Mouse (Mus musculus): Measurements from ENCODE around the gene Psmb6.

The Psmb6 gene

DNA sequence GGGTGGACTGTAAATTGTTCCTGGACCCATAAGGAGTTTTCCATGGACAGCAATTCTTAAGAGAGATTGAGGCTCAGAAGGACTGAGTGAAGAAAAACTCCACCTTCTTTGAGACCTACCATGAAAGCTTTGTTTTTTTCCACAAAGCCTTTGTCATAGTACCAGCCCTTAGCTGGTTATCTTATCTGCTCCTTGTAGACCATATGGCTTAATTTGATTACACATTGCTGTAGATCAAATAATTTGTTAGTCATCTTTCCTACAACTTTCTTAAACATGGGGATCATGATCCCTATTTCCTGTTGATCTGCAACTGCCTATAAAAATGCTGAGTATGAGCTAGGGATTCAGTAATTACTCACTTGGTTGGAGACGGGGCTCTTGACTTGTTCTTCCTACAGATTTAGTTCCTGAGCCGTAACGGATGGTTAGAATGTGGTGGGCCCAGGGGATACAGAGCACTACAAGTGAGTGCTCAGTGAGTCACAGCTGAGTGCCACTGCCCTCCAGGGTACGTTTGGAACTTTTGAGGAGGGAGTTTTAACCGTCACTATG lies 47.3 kb downstream of the Psmb6 start:
- DNase-seq, result no peak

DNA sequence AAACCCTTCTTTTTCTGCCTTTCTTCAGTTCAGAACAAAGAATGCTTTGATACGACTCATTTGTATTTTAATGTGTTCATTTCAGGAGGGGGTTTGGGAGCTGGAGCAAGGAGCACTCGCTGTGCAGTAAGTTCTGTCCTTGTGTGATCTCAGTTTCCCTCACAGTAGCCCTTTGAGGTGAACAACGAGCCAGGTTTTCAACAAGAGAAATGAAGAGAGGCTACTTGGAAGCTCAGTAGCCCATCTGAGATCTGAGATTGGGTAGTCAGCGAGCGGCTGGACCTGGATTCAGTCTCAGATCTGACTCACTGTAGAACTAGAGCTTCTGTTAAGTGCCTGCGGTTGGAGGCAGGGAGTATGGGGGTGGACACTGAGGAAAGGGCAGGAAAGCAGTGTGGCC lies 48.7 kb downstream of the Psmb6 start:
- no peak for DNase-seq

DNA sequence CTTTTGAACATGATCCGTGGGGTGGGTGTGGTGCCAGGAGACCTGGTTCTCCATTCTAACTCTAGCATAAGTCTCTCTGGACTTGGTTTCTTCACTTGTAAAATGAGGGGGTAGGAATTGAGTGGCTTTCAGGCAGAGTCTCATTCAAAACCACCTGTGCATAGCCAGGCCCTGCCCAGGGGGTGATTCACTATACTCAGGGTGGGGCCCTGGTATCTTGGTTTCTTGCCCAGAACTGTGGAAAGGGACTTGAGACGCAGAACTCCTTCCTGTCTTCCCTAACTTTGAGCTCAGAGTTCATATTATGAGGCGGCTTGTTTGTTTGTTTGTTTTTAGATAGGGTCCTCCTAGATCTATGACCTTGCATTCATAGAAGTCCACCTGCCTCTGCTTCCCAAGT lies 52.0 kb downstream of the Psmb6 start:
- DNase-seq, result no peak
